Mouse (Mus musculus) left cerebral cortex, postnatal 14 days (tissue): ENCODE measurements around the gene Tmem140. TPM values are rescaled to one million over a fixed set of nuclear protein-coding genes. Genes with fewer than 3 reads are reported as not detected.

Experiments used
- DNase-seq, 2 experiments: peaks; one replicate each; pipeline ENCODE4 v3.0.0; 2021 to 2022; ENCODE audit warnings: low spot score in 2 of 2, mixed read lengths in 1 of 2
- intact Hi-C: fragments of 180-260 bp; cut with DNase I; formaldehyde crosslinking; loops from one replicate; pipeline ENCODE4 v1.15.1; 2025
- long read RNA-seq, 2 experiments: library from polyadenylated mRNA; stranded (forward); transcript quantifications; one replicate each; pipeline ENCODE4 v2.0.0; 2021
- total RNA-seq, 2 experiments: library from RNA; stranded (reverse); gene quantifications; 2 replicates each; pipeline ENCODE4 v1.2.3; 2021

Tmem140 gene
- total RNA-seq, result 1 to 10 TPM; 2.6 to 3.5 TPM
- long read RNA-seq, experiment 1, partial matches to known transcripts, result 0 of 4 reads
- long read RNA-seq, experiment 1, other reads (novel, unspliced or antisense), result 1 of 4 reads
- long read RNA-seq, experiment 2, partial matches to known transcripts, result 0 of 3 reads
- long read RNA-seq, experiment 2, other reads (novel, unspliced or antisense), result 0 of 3 reads

- intact Hi-C loops, result no loop called here
- DNase-seq, result no peak
Measured at GRCm38 (mm10) chr6:34862791-34863403, at the start of gene Tmem140. Gene Tmem140 (plus strand): TSS chr6:34863146.

- intact Hi-C loops, result no loop called here
- DNase-seq, result peak; percentile 26 to 45
Measured at GRCm38 (mm10) chr6:34824406-34824805, 38.5 kb upstream of the Tmem140 start.

DNA sequence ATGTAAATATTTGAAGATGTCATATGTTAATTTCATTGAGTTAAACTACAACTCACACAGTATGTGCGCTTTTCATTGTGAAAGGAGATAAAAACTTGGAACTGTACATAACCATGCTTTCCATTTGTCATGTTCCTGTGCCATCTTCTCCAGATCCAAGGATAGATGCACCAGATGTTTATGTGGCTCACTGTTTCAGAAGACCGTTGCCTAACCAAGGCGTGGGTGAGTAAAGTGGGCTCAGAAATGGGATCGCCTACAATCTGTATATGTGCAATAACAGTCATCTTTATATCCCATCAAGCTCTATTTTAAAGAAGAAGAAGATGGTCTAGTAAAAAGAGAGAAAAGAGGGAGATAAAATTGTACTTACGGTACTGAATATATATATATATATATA is 30.6 kb upstream of the Tmem140 start:
- intact Hi-C loops, result no loop called here
- DNase-seq, result peak; percentile 15 to 20

GRCm38 (mm10) chr6:34861546-34862053 is 1.3 kb upstream of the Tmem140 start:
- intact Hi-C loops, result no loop called here
- DNase-seq, result no peak

- intact Hi-C loops, result no loop called here
- no peak for DNase-seq
Measured at GRCm38 (mm10) chr6:34862381-34862780, 565 bp upstream of the Tmem140 start.

GRCm38 (mm10) chr6:34863786-34864514 is 1.0 kb downstream of the Tmem140 start:
- no peak for DNase-seq
- intact Hi-C loops, result no loop called here

DNA sequence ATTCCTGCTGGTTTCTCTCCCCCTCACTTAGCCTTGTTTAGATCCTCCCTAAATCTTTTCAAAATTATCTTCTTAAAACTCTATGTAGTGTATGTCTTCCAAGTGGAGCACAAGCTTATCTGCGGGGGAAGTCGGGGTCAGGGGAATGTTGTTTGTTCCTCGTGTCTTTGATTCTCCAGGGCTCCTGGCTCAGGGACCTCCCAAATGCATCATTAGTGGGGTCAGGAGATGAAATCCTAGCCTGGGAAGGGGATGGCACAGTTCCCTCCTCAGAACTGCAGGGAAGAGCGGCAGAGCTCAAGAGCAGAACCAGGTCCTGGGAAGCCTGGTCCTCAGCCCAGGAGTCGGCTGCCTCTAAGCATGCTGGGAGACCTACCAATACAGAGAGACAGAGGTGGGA is 2.3 kb downstream of the Tmem140 start:
- intact Hi-C loops, result no loop called here
- DNase-seq, result no peak

DNA sequence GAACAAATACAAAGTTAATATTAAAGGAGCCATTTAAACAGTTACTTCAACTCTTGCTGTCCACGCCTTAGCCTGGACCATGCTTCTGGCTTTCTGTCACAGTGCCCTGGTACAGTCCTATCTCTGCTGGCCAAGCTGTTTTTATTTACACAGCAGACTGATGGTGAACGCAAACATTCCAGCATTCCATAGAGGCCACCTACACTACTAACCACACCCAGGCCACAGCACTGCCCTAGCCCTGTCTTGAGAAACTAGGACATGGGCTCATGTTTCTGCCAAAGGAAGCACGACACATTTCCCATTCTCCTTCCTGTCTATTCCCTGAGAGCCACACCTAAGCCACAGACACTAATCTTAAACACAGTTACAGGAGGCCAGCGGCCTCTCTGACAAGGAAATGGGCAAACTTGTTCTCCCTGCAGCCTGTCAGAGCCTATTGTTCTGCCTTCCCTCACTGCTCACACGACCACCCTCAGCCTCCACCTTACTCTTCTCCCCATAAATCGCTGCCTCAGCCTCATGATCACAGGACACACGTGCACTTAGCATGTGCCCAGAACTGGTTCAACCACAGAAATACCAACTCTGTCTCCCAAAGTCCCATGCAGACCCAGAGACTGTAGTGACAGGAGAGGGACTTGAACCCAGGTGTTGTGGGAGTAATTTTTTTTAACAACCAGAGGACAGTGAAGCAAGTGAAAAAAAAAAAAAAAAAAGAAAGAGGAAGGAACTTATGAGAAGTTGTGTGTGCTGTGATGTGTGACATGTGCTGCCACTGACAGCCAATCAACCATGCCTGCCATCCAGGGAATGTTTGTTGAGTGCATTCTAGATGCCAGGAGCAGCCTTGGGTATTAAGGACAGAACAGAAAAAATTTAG is 3.0 kb downstream of the Tmem140 start:
- no peak for DNase-seq
- intact Hi-C loops, result no loop called here

DNA sequence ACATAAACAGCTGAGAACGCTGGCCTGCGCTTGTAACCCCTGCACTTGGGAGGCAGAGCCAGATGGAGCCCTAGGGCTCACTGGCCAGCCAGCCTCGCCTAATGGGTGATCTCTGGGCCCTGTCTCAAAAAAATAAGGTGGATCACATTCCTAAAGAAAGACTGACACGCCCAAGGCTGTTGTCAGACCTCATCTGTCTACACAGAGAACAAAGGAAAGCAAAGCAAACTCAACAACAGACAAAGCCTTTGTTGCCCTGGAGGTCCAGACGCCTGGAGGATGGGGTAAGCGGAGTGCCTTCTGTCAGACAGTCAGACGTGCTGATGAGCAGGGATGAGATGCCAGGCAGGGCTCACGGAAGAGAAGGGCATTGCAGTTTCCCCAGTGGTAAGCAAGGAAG is 3.8 kb downstream of the Tmem140 start:
- no peak for DNase-seq

GRCm38 (mm10) chr6:34867301-34867994 is 4.5 kb downstream of the Tmem140 start:
- DNase-seq, result no peak
- intact Hi-C loops, result no loop called here

More for the DNA sequence above, 3.8 kb downstream of the Tmem140 start:
- intact Hi-C loops, result no loop called here

DNA sequence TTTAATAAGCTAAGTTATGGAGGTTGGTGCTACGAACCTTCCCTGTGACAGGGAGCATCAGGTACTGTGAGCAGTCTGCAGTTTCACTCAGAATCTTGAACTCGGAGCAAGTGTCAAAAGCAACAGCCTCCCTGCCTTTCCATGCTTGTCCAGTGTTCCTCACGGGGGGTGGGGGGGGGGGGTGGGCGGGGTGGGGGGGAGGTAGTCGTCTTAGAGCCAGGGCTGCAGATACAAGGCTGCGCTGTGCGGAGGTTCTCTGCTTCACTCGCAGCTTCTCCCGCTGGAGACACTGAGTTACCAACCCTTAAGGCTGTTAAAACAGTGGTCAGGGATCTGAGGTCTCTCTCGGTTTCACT is 5.0 kb downstream of the Tmem140 start:
- intact Hi-C loops, result no loop called here
- DNase-seq, result no peak

- DNase-seq, result no peak
- intact Hi-C loops, result no loop called here
Measured at GRCm38 (mm10) chr6:34868507-34869217, 5.7 kb downstream of the Tmem140 start.

DNA sequence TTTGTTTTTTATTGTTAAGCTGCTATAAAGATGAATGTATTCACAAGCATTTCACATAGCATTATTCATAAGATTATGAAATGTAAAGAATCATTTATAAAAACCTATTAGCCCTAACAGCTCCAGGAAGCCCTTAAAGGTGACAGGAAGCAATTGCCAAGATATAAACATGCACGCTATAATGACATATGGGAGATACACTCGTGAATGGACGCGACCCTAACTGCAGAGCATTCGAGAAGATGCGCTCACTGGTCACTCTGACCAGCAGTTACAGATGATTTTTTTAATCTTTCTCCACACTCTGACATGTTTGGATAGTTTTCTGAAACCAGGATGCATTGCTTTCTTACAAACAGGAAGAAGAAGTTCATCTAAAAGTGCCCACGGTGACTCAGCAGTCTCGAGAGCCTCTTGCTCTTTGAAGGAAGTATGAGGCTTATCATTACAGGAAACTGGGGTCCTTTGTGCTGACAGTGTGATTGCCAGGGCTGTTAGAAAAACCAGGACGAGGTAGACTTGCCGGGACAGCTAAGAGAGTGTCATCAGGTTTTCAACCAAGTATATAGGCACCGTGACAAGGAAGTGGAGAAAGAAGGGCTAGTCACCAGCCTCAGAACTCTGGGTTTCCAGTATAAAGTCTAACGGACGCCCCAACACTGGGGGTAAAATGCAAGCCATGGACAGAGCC is 6.4 kb downstream of the Tmem140 start:
- DNase-seq, result no peak
- intact Hi-C loops, result no loop called here

DNA sequence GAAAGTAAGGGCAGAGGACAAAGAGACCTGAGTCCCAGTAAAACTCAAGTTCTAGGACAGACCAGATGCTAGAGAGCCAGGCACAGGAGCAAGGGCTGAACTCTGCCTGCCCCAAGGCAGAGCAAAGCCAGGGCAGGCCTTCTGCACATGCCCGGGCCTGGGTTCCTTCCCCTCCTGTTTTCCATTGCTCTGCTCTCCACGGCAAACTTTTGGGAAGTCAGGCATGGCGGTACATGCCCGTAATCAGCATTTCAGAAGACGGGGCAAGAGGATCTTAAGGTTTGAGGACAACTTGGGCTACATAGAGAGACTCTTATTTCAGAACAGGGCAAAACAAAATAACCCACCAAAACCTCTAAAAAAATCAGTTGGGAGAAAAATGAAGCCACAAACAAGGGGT is 7.2 kb downstream of the Tmem140 start:
- intact Hi-C loops, result loop anchor here (10.0 kb wide), 1 partner anchor 125 kb away; no protein-coding TSS in a partner anchor
- no peak for DNase-seq

- intact Hi-C loops, result loop anchor here (10.0 kb wide), 1 partner anchor 124 kb away; no protein-coding TSS in a partner anchor
- no peak for DNase-seq
Measured at GRCm38 (mm10) chr6:34870724-34871123, 7.8 kb downstream of the Tmem140 start.

DNA sequence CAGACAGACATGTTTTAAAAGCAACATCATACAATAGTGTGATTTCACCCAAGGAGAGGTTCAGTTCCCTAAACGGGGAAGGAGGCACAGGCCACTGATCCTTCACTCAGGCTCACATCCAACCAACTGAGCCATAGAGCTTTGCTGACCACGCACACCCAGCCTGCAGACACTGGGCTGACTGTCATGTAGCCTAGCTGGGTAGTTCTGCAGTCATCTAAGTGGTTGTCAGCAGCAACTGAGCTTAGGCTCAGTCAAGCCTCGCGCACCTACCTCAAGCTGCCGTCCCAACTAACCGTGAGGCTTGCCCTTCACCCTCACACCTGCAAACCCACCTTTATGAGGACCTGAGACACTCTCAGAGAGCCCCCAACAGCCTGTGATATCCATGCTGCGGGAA is 9.0 kb downstream of the Tmem140 start:
- no peak for DNase-seq
- intact Hi-C loops, result loop anchor here (10.0 kb wide), 1 partner anchor 123 kb away; no protein-coding TSS in a partner anchor

GRCm38 (mm10) chr6:34872871-34873270 is 9.9 kb downstream of the Tmem140 start:
- no peak for DNase-seq
- intact Hi-C loops, result loop anchor here (10.0 kb wide), 1 partner anchor 122 kb away; no protein-coding TSS in a partner anchor
